Mouse (Mus musculus): ENCODE results near the gene Barx1. TPM values are rescaled to one million over a fixed set of nuclear protein-coding genes. Genes with fewer than 3 reads are reported as not detected.

The Barx1 gene
- total RNA-seq (2015) (not detected in 2 replicates), total RNA-seq (2017) (not detected in 2 replicates)

GRCm38 (mm10) chr13:48662431-48663143 is at the start of gene Barx1:
Gene Barx1 (plus strand): TSS chr13:48662998.
- no peak for ATAC-seq (replicated peaks; ENCODE audit: poor library complexity)

- no peak for ATAC-seq (replicated peaks; ENCODE audit: poor library complexity)
Observed at GRCm38 (mm10) chr13:48614525-48614924, 48.3 kb upstream of the Barx1 start.

GRCm38 (mm10) chr13:48617774-48618173 is 45.0 kb upstream of the Barx1 start:
- no peak for ATAC-seq (replicated peaks; ENCODE audit: poor library complexity)

- no peak for ATAC-seq (replicated peaks; ENCODE audit: poor library complexity)
Observed at GRCm38 (mm10) chr13:48618890-48619289, 43.9 kb upstream of the Barx1 start.

GRCm38 (mm10) chr13:48624968-48625398 is 37.8 kb upstream of the Barx1 start:
- no peak; the same call in 1 of the 2 replicates for ATAC-seq (replicated peaks; ENCODE audit: poor library complexity)

GRCm38 (mm10) chr13:48625433-48626184 is 37.2 kb upstream of the Barx1 start, which contains the start of gene Ptpdc1:
Gene Ptpdc1 (minus strand): TSS chr13:48625664.
- ATAC-seq (replicated peaks; ENCODE audit: poor library complexity) = peak; percentile 99

- no peak for ATAC-seq (replicated peaks; ENCODE audit: poor library complexity)
Observed at GRCm38 (mm10) chr13:48631691-48632090, 31.1 kb upstream of the Barx1 start.

GRCm38 (mm10) chr13:48637706-48638105 is 25.1 kb upstream of the Barx1 start:
- no peak for ATAC-seq (replicated peaks; ENCODE audit: poor library complexity)

GRCm38 (mm10) chr13:48639570-48639969 is 23.2 kb upstream of the Barx1 start:
- ATAC-seq (replicated peaks; ENCODE audit: poor library complexity) = peak; percentile 94

- ATAC-seq (replicated peaks; ENCODE audit: poor library complexity) = no peak
Observed at GRCm38 (mm10) chr13:48643072-48643471, 19.7 kb upstream of the Barx1 start.

- ATAC-seq (replicated peaks; ENCODE audit: poor library complexity) = no peak
Observed at GRCm38 (mm10) chr13:48643991-48644390, 18.8 kb upstream of the Barx1 start.

- ATAC-seq (replicated peaks; ENCODE audit: poor library complexity) = no peak
Observed at GRCm38 (mm10) chr13:48646696-48647095, 16.1 kb upstream of the Barx1 start.

GRCm38 (mm10) chr13:48650615-48651014 is 12.2 kb upstream of the Barx1 start:
- ATAC-seq (replicated peaks; ENCODE audit: poor library complexity) = peak; percentile 73

- ATAC-seq (replicated peaks; ENCODE audit: poor library complexity) = peak; percentile 77
Observed at GRCm38 (mm10) chr13:48651132-48652065, 11.4 kb upstream of the Barx1 start.

GRCm38 (mm10) chr13:48653788-48654770 is 8.7 kb upstream of the Barx1 start:
- ATAC-seq (replicated peaks; ENCODE audit: poor library complexity) = peak; percentile 46; the same call in 1 of the 2 replicates

GRCm38 (mm10) chr13:48655637-48656036 is 7.2 kb upstream of the Barx1 start:
- ATAC-seq (replicated peaks; ENCODE audit: poor library complexity) = peak; percentile 51

GRCm38 (mm10) chr13:48657791-48658190 is 5.0 kb upstream of the Barx1 start:
- ATAC-seq (replicated peaks; ENCODE audit: poor library complexity) = no peak

GRCm38 (mm10) chr13:48658588-48659253 is 4.1 kb upstream of the Barx1 start:
- ATAC-seq (replicated peaks; ENCODE audit: poor library complexity) = no peak
